Mouse (Mus musculus) liver, embryonic 14.5 days (tissue): Measurements from ENCODE around the gene Hoxb1. TPM values are rescaled to one million over a fixed set of nuclear protein-coding genes. Genes with fewer than 3 reads are reported as not detected.

Source experiments
- ATAC-seq: fragments of 200-750 bp; cut with Nextera tagmentation; 2 replicates; pipeline ENCODE4 v1.8.0; 2017; ENCODE audit warnings: moderate number of reproducible peaks, mild to moderate bottlenecking, moderate library complexity; ENCODE audit not compliant: insufficient read depth
- DNase-seq, 3 experiments: peaks; one replicate each; pipeline ENCODE4 v3.0.0-alpha.2; 2012 to 2013; ENCODE audit warnings: low read depth in 3 of 3, low spot score in 3 of 3
- H3K27ac ChIP-seq: fragments of 300-500 bp; sonication (generic); 2 replicates; pipeline ENCODE4 v1.5.1; 2014; ENCODE audit warnings: moderate library complexity, mild to moderate bottlenecking, control low read depth, inconsistent platforms
- H3K27me3 ChIP-seq: fragments of 300-500 bp; sonication (generic); 2 replicates; pipeline ENCODE4 v1.6.1; 2014; ENCODE audit warnings: mild to moderate bottlenecking, low read length, moderate library complexity; ENCODE audit not compliant: control insufficient read depth, insufficient read depth
- H3K36me3 ChIP-seq: fragments of 300-500 bp; sonication (generic); replicated peaks from 2 replicates; pipeline ENCODE4 v1.6.1; 2014; ENCODE audit warnings: low read depth; ENCODE audit not compliant: control insufficient read depth, insufficient read depth
- H3K4me1 ChIP-seq, 2 experiments: fragments of 200-500 bp in 1 of 2; fragments of 300-500 bp in 1 of 2; sonication (generic) in 1 of 2; replicated peaks; 2 replicates each; pipeline ENCODE4 v1.6.1; 2012 to 2014; ENCODE audit warnings: antibody characterized with exemption in 1 of 2, inconsistent platforms in 1 of 2, low read length in 1 of 2; ENCODE audit not compliant: control insufficient read depth in 2 of 2, insufficient read depth in 2 of 2
- H3K4me2 ChIP-seq: fragments of 300-500 bp; sonication (generic); 2 replicates; pipeline ENCODE4 v1.6.1; 2014; ENCODE audit warnings: low read depth, mild to moderate bottlenecking, control low read depth, moderate library complexity
- H3K4me3 ChIP-seq, 2 experiments: fragments of 200-500 bp in 1 of 2; fragments of 300-500 bp in 1 of 2; sonication (generic) in 1 of 2; 2 replicates each; pipeline ENCODE4 v1.5.1; 2012 to 2014; ENCODE audit warnings: low read depth in 2 of 2, low read length in 2 of 2, mild to moderate bottlenecking in 2 of 2, control low read depth in 1 of 2, inconsistent platforms in 1 of 2, moderate library complexity in 1 of 2; ENCODE audit not compliant: insufficient read depth in 1 of 2
- H3K9ac ChIP-seq: fragments of 300-500 bp; sonication (generic); replicated peaks from 2 replicates; pipeline ENCODE4 v1.6.1; 2014; ENCODE audit warnings: mild to moderate bottlenecking, control low read depth, moderate library complexity
- H3K9me3 ChIP-seq: fragments of 300-500 bp; sonication (generic); 2 replicates; pipeline ENCODE4 v1.6.1; 2016; ENCODE audit warnings: low read length, mixed read lengths; ENCODE audit not compliant: control insufficient read depth
- CTCF ChIP-seq: IDR thresholded peaks from 2 replicates; pipeline ENCODE4 v1.5.1; 2016; ENCODE audit warnings: antibody characterized with exemption, low read depth, control low read depth
- EP300 ChIP-seq: IDR thresholded peaks from 2 replicates; pipeline ENCODE4 v1.6.1; 2016; ENCODE audit warnings: antibody characterized with exemption, low read depth
- WGBS: fragments of 180-500 bp; shearing (Covaris S2); extraction: QIAGEN DNeasy Blood & Tissue Kit; methylation state at CpG from one replicate; pipeline ENCODE4 v1.1.7; 2014; ENCODE audit not compliant: insufficient replicate concordance; 5-methylcytosine and 5-hydroxymethylcytosine counted together
- polyA plus RNA-seq, 2 experiments: library from polyadenylated mRNA; depleted of rRNA in 1 of 2; stranded (reverse) in 1 of 2; unstranded in 1 of 2; fragments of >200 nt; fragmentation: Nextera tagmentation in 1 of 2; extraction: Ambion mirVana in 1 of 2; gene quantifications; 2 replicates each; pipeline versions ENCODE4 v1.2.1 to v1.2.3; 2012 to 2014

Hoxb1 gene
- polyA plus RNA-seq, 2 experiments, result 0.02 TPM; not detected in 1

- Histone ChIP-seq H3K27me3 (peaks cover 80% of the 10 kb centered on the region), H3K4me3 (peak overlapping the region; percentile 33 to 46), H3K4me1 (no peaks in the 10 kb centered on the region), H3K36me3 (no peaks in the 10 kb centered on the region), H3K27ac (no peak overlapping the region), H3K4me2 (peak overlapping the region; percentile 41), H3K9me3 (no peaks in the 10 kb centered on the region), H3K9ac (no peak overlapping the region)
- no peak for DNase-seq
- WGBS, result under 1% methylated on average over 28 of the region's 34 CpGs
- ATAC-seq, result no peak
- no peak for TF ChIP-seq EP300
- TF ChIP-seq CTCF, result no peak
Observed at GRCm38 (mm10) chr11:96319071-96319902, 46.3 kb upstream of the Hoxb1 start.

GRCm38 (mm10) chr11:96319910-96320309, 45.6 kb upstream of the Hoxb1 start:
- WGBS, result under 1% methylated on average over 29 of the region's 29 CpGs
- DNase-seq (no peak), ATAC-seq (no peak)
- H3K36me3 ChIP-seq, result no peaks in the 10 kb centered on the region
- no peak overlapping the region for H3K27ac ChIP-seq
- H3K9ac ChIP-seq, result no peak overlapping the region
- H3K4me3 ChIP-seq, result peak overlapping the region; percentile 6 to 45
- no peaks in the 10 kb centered on the region for H3K9me3 ChIP-seq
- H3K4me2 ChIP-seq, result peak overlapping the region; percentile 41; the same call in 1 of the 2 replicates
- no peaks in the 10 kb centered on the region for H3K4me1 ChIP-seq
- TF ChIP-seq CTCF (no peak), EP300 (no peak)
- peaks cover 76% of the 10 kb centered on the region for H3K27me3 ChIP-seq

GRCm38 (mm10) chr11:96320688-96321087, 44.9 kb upstream of the Hoxb1 start:
- WGBS, result 43% methylated on average over 17 of the region's 17 CpGs
- ATAC-seq, result no peak
- Histone ChIP-seq H3K27ac (no peak overlapping the region), H3K4me2 (no peak overlapping the region), H3K4me3 (no peak overlapping the region), H3K4me1 (no peaks in the 10 kb centered on the region), H3K9ac (no peak overlapping the region), H3K27me3 (peaks cover 76% of the 10 kb centered on the region), H3K36me3 (no peaks in the 10 kb centered on the region), H3K9me3 (no peaks in the 10 kb centered on the region)
- TF ChIP-seq EP300 (no peak), CTCF (no peak)
- DNase-seq, result no peak

- Histone ChIP-seq H3K9me3 (no peaks in the 10 kb centered on the region), H3K36me3 (no peaks in the 10 kb centered on the region), H3K4me1 (no peaks in the 10 kb centered on the region), H3K27me3 (peaks cover 76% of the 10 kb centered on the region), H3K4me3 (no peak overlapping the region), H3K4me2 (no peak overlapping the region), H3K27ac (no peak overlapping the region), H3K9ac (no peak overlapping the region)
- no peak for ATAC-seq
- no peak for TF ChIP-seq CTCF
- TF ChIP-seq EP300, result no peak
- no peak for DNase-seq
- 41% methylated on average over 5 of the region's 5 CpGs for WGBS
Observed at GRCm38 (mm10) chr11:96321846-96322245, 43.7 kb upstream of the Hoxb1 start.

- H3K4me2 ChIP-seq, result no peak overlapping the region
- no peak overlapping the region for H3K27ac ChIP-seq
- 31% methylated on average over 6 of the region's 6 CpGs for WGBS
- H3K4me3 ChIP-seq, result no peak overlapping the region
- H3K36me3 ChIP-seq, result no peaks in the 10 kb centered on the region
- peaks cover 74% of the 10 kb centered on the region for H3K27me3 ChIP-seq
- TF ChIP-seq CTCF (no peak), EP300 (no peak)
- DNase-seq (no peak), ATAC-seq (no peak)
- no peaks in the 10 kb centered on the region for H3K4me1 ChIP-seq
- no peak overlapping the region for H3K9ac ChIP-seq
- no peaks in the 10 kb centered on the region for H3K9me3 ChIP-seq
Observed at GRCm38 (mm10) chr11:96322738-96323137, 42.8 kb upstream of the Hoxb1 start.
